Mouse (Mus musculus) left cerebral cortex, adult 8-10 months (tissue): ENCODE measurements around the gene Jph3. TPM values are rescaled to one million over a fixed set of nuclear protein-coding genes. Genes with fewer than 3 reads are reported as not detected.

Source experiments
- DNase-seq, 2 experiments: peaks; one replicate each; pipeline ENCODE4 v3.0.0; 2022; ENCODE audit warnings: low spot score in 2 of 2
- total RNA-seq, 4 experiments: library from RNA; stranded (reverse); gene quantifications; 2 replicates each; pipeline ENCODE4 v1.2.4; 2022

The Jph3 gene
- total RNA-seq, 4 experiments from 2014 or later: 260 to 302 (median 279) TPM

GRCm38 (mm10) chr8:121729754-121730153 is 331 bp downstream of the Jph3 start:
- DNase-seq: no peak

DNA sequence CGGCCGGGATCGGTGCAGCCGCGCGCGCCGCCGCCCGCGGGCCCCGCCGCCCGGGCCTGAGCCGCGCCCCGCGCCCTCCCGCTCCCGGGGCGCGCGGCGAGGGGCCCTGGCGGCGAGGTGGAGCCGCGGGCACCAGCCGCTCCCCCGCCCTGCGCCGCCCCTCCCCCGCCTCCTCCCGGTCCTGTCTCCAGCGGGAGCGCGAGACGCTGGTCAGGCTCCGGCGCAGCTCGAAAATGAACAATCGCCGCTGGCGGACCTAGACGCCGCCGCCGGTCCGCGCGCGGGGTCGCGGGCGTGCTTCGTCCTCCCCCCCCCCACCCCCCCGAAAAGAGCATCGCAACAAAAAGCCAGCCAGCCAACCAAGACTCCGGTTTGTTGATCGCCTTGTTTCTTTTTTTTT is 747 bp downstream of the Jph3 start:
- DNase-seq: no peak

GRCm38 (mm10) chr8:121730646-121731045 is 1.2 kb downstream of the Jph3 start:
- DNase-seq: no peak

GRCm38 (mm10) chr8:121731060-121731459 is 1.6 kb downstream of the Jph3 start:
- DNase-seq: no peak

- DNase-seq: peak in 1 of 2 experiments; percentile 80
Measured at GRCm38 (mm10) chr8:121731471-121732333, 2.3 kb downstream of the Jph3 start.

GRCm38 (mm10) chr8:121732334-121732665 is 2.9 kb downstream of the Jph3 start:
- no peak for DNase-seq

- DNase-seq: peak; percentile 60 to 87
Measured at GRCm38 (mm10) chr8:121734262-121734661, 4.8 kb downstream of the Jph3 start.

- DNase-seq: no peak
Measured at GRCm38 (mm10) chr8:121736236-121736635, 6.8 kb downstream of the Jph3 start.

DNA sequence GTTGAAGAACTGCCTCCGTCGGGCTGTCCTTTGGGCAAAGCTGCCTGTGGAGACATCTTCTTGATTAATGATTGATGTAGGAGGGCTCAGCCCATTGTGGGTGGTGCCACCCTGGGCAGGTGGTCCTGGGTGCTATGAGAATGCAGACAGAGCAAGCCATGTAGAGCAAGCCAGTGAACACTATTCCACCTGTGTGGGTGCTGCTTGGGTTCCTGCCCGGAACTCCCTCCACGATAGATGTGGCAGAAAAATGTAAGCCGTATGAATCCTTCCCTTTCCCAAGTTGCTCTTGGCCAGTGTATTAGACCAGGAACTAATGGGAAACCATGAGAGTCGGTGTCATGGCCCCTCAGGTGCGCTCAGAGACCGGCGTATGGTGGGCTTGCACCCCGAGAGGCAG is 11.3 kb downstream of the Jph3 start:
- no peak for DNase-seq

DNA sequence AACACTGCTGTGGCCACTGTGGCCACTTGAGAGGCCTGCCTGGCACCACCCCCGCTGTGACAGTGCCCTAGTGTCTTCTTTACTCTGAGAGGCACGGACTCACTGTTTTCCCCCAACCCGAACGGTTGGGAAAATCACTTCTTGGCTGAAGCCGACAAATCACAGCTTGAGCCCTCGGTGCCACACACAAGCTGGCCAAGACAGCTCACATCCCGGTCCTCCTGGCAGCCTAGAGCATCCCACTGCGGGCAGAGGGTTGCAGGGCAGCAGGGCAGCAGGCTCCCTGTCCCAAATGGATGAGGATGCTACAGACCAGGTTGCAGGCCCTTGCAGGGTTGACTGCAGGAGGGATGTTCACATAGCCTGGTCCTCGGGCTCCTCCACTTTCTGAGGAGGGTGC is 20.1 kb downstream of the Jph3 start:
- DNase-seq: no peak

GRCm38 (mm10) chr8:121750512-121750911 is 21.1 kb downstream of the Jph3 start:
- DNase-seq: no peak

DNA sequence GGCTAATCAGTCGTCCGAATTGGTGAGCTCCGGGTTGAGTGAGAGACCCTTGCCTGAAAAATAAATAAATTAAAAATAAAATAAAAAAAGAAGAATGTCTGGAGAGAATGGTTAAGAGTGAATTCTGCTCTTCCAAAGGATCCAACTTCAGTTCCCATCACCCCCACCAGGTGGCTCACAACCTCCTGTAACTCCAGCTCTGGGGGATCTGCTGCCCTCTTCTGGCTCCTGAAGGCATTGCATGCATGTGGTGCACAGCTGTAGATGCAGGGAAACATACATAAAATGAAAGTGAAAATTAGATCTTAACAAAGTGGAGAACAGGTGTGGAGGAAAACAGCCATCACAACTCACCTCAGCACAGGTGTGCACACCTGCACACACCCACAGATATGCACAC is 22.0 kb downstream of the Jph3 start:
- DNase-seq: peak in 1 of 2 experiments; percentile 43

DNA sequence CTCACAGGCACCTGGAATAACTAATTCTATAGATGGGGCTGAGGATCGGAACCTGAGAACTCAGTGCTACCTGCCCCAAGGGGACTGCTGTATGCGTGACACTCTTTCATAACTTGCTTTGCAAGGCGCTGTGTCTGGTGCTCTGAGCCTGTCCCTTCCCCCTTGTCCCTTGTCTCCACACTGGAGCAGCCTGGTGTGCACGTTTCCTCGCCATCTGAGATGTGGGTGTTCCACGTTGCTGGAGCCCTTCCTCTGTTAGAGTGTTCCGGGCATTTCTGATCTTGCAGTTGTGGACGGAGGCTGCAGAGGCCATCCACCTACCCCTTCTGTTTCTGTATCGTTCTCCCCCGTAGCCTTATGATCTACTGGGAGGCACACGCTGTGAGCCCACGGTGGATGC is 29.0 kb downstream of the Jph3 start:
- DNase-seq: no peak

GRCm38 (mm10) chr8:121760484-121760883 is 31.1 kb downstream of the Jph3 start:
- no peak for DNase-seq

GRCm38 (mm10) chr8:121761480-121761879 is 32.1 kb downstream of the Jph3 start:
- DNase-seq: no peak

- peak in 1 of 2 experiments; percentile 55 for DNase-seq
Measured at GRCm38 (mm10) chr8:121762999-121763699, 33.7 kb downstream of the Jph3 start.

- no peak for DNase-seq
Measured at GRCm38 (mm10) chr8:121763700-121764013, 34.2 kb downstream of the Jph3 start.

DNA sequence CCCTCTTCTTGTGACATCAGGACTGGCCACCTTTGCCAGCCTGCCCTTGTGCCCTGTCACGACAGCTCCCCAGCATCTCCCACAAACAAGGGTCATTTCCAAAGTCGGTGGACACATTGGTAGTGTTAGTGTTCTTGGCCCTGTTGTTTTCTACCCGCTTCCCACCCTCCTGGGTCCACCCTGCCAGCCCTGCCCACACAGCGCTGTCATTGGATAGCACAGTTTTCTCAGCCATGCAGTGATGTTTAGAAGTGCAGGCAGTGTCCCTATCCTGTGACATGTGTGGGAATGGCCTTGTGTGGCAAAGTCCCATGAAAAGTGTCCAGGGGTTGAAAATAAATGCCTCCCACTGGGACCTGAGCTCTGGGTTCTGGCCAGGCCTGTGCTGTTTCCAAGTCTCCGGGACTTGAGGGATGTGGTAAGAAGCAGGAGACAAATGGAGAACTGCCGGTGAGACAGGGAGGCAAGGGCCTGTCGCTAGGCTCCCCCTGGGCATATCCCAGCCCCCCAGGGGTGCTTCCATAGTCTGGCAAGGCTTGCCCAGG is 36.2 kb downstream of the Jph3 start:
- no peak for DNase-seq

- no peak for DNase-seq
Measured at GRCm38 (mm10) chr8:121769095-121769494, 39.7 kb downstream of the Jph3 start.

DNA sequence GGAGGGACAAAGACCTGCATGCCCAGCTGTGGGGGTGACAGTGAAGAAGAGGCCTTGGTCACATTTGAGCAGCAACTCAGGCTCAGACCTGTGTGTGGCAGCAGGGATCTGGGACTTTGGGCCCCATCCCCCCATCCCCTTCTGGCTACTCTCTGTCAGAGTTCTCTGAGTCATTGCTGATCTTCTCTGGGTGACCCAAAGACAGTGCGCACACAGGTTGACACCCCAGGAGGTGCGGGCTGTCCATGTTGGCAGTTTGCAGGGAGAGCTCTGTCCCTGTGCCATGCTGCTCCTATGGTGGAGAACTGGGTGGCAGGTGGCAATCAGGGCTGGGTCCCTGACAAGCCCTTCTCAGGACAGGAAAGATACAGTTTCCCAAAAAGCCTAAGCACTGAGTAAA is 40.2 kb downstream of the Jph3 start:
- DNase-seq: no peak

DNA sequence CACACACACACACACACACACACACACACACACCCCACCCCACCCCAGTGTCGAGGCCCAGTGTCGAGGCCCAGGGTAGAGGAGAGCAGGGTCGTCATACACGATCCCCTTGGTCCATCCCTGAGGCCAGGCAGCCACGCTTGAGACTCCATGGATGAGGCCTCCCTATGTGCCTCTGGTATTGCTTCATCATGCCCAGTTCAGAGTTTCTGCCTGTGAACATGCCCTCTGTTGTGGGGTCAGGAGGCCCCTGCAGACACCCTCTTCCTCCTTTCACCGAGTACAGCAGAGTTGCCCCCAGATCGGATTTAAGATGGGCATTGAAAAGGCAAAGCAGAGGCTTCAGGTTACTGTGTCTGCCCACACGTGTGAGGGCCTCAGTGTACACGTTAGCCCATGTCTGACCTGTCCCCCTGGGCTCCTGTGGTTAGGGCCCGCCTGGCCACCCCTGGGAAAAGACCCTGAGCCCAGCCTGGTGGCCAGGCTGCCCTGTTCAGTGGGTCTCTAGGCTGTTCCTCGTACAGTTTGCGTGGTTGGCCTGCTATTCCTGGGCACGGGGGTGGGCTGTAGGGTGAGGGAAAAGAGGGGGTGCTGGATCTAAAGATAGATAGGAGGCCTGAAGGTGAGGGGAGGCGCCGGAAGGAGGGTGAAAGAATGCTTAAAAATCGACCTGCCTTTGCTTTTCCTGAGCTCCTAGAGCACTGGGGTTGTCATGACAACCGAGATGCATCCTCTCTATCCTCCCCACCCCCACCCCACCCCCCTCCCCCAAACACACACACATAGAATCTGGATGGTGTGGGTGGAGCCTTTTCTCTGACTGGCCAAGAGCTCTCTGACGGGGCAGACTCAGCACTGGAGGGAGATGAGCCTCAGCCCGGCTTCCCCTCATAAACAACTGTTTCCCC is 41.7 kb downstream of the Jph3 start:
- peak in 1 of 2 experiments; percentile 56 for DNase-seq

DNA sequence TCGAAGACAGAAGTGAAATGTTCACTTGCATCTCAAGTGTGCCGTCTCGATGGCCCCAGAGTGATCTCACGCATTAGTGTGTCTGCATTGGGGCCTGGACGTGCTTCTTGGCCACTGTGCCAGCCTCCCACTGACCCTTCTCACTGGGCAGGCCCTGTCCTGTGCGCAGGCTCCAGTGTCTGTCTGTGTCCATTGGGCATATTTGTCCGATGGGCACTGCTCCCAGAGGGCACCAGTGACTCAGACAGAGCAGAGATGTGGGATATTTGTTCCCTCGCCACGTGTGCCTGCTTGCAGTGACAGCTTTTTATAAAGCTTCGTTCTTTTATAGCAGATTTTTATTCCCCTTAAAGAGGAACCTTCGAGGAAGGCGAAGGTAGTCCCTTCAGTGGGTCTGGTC is 44.5 kb downstream of the Jph3 start:
- DNase-seq: no peak
